Mouse (Mus musculus) gastrocnemius, adult 8-10 months (tissue): Measurements from ENCODE around the gene Poc1b. TPM values are rescaled to one million over a fixed set of nuclear protein-coding genes. Genes with fewer than 3 reads are reported as not detected.

ENCODE experiments used
- DNase-seq, 2 experiments: peaks; one replicate each; pipeline ENCODE4 v3.0.0; 2022; ENCODE audit warnings: low spot score in 2 of 2
- total RNA-seq, 4 experiments: library from RNA; stranded (reverse); gene quantifications; 2 replicates each; pipeline ENCODE4 v1.2.4; 2022

Poc1b gene
- total RNA-seq, 4 experiments from 2014 or later: 2.4 to 5.5 (median 3.7) TPM

DNA sequence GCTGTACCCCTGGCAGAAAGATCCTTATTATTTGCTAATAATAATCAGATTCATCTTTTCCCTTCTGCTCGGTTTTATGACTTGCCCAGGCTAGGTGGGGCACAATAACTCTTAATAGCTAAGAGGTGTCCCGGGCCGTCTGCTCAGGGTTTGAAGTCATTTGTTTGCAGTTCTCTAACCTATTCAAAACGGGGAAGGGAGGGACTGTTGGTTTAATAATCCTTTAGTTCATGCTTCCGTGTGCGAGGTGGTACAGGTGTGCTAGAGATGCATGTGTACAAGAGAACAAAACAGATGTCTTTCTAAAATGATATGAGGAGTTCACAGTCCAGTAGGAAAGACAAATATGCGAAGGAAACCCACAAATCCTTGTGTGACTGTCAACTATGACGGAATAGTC, 7.5 kb downstream of the Poc1b start:
- no peak for DNase-seq

DNA sequence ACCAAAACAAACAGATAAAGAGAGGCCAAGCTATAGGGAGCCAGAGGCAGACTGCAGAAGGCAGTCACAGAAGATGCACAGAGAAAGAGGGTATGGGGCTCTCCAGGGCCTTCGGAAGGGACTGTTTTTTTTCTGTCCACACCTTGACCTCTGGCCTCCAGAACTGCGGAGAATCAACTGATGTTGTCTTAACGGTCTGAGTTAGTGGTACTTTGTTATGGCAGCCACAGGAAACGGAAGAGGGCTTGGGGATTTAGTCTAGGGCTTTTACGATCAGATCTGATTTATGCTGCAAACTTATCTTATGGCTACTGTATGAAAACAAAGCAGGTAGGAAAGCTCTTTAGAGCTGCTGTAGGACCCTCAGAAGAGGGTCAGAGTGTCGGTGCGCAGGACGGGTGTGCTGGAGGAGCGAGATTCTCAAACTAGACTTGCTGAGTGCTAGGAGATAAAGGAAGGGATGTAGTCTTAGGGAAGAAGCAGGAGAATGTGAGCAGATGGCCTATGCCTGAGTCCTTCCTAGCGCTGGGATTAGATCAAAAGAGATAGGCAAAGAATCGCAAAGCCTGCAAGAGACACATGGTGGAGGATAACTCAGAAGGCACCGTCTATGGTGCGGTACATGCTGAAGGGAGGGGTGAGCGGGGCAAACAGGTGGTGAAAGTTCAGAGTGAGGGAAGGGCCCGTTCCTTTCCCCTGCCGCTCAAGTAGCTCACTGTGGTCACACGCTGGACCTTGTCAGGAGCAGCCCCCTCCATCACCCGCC, 8.8 kb downstream of the Poc1b start:
- no peak for DNase-seq

DNA sequence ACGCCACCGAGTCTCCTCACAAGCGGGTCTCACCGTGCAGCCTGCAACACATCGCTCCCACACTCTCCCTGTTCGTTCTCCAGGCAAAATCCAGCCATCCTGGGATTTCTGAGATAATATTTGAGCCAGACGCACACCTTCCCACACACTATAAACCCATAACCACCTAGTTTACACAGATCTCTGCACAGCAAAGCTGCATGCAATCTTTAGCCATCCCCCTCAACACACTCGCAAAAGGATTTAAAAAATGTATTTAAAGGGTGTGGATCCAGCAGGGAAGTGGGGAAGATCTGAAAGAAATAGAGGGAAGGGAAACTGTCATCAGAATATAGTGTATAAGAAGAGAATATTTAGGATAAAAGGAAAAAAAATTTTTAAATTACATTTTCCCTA, 9.4 kb downstream of the Poc1b start:
- no peak for DNase-seq

DNA sequence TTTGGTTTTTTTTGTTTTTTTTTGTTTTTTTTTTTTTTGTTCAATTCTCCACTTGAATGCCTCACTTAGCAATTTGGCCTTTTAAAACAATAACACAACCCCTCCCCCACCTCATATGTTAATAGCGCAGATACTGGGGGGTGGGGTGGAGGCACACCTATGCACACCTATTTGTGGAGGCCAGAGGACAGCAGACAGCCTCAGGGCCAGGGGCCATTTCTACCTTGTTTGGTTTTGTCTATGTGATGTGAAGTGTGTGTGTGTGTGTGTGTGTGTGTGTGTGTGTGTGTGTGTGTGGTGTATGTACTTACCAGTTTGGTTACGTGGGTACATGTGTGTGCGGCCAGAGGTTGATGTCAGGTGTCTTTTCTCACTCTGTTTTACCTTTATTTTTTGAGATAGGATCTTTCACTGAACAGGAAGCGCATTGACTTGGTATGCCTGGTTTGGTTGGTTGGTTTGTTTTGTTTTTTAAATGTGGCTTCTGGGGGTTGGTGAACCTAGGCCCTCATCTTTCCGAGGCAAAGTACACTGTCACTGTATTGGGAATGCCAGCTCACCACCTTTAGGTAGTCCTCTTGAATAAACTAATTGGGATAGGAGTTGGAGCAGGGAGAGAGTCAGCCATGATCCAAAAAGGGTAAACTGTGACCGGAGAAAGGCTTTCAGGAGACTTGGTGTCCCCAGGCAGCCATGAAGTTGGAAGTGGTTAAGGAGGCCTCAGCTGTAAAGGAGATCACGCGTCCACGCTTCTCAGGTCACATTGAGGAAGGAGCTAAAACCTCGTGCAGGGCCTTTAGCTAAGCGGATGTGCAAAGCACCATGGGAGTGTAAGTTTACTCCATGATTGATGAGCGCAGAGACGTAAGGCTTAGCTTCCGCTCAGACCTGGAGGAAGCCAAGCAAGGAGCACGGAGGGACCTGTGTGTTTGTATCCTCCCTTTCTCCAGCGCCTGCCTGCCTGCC, 10.1 kb downstream of the Poc1b start:
- DNase-seq: no peak

DNA sequence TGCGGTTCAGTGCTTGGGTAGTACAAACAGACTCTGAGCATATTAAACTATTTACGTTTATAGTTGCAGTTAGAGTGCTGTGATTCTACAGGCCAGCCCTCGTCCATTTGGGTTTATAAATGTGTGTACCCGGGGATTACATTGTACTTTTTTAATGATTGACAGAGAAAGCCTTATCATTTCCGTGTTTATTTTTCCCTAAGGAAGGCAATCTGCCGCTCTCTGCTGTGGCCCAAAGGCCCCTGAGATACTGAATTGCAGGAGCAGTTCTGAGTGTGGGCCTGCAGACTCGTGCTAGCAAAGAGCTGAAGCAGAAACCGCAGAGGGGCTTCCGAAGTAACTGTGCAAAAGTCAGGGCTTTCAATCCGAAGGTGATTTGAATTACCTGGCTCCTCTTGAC, 11.0 kb downstream of the Poc1b start:
- no peak for DNase-seq

DNA sequence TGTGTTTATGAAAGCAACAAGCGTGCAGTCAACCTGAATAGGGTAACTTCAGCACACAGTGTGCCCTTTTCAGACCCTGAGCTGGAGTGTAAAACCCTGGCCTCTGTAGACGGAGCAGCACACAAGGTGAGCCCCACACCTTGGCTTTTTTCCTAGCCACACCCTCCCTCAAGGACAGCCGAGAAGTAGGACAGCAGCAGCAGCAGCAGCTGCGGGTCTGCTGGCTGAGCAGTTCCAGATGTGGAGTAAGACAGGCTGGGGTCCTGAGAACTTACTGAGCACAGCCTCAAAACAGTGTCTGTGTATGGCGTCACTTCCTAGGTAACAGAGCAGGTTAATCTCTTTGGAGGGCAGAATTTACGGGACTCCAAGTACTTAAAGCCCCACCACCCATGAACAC, 11.9 kb downstream of the Poc1b start:
- no peak for DNase-seq

DNA sequence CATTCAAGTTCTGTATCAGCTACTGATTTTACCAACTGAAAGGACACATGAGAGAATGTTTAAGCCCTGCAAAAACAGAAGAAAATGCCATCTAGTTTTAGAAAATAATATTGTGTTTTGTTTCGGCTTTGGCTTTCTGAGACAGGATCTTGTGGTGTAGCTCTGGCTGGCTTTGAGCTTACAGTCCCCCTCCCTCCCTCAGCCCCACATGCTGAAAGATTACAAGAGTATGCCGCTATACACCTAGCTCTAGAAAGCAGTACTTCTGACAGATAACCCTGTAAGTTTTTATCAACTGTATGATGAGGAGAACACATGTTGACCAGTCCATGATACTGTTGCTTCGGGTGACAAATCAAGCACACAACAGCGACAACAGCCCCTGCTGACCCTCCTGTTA, 12.6 kb downstream of the Poc1b start:
- no peak for DNase-seq

DNA sequence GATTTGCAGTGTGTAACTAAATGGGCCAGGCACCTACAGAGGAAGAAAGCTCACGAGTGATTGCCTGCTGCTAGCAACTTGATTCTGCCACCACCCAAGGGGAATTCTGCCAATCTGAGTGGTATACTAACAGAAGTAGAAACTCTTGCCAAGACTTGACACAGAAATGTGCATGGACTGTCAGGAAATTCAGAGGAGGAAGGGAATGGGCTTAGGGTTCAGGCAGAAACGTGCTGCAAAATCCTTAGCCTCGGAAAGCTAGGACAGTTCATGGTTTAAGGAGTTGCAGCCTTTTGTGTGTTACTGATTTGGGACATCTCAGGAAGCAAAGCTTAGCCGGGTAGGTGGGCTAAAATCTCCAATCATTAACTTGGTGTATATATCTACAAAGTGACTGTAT, 19.4 kb downstream of the Poc1b start, which contains the start of gene Phxr2:
TSS of gene Phxr2 (minus strand) at position 101 of the 400 bp plus-strand sequence.
- DNase-seq: no peak

DNA sequence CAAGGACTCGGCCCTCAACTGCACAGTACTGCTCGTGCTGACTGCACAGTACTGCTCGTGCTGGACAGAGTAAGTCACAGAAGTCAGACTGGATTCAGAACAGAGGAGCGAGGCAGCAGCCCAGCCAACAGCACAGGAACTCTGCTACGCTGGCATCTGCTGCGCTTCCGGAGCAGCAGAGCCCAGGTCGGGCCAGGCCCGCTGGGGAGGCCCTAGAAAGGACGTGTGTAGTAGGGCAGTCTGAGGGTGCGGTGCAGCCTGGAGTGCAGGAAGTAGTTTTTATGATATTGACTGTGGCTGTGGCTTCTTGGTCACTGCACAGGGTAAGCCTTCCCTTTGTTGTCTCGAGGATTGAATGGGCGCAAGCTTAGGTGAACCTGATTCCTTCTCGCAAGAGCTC, 20.1 kb downstream of the Poc1b start:
- DNase-seq: no peak

DNA sequence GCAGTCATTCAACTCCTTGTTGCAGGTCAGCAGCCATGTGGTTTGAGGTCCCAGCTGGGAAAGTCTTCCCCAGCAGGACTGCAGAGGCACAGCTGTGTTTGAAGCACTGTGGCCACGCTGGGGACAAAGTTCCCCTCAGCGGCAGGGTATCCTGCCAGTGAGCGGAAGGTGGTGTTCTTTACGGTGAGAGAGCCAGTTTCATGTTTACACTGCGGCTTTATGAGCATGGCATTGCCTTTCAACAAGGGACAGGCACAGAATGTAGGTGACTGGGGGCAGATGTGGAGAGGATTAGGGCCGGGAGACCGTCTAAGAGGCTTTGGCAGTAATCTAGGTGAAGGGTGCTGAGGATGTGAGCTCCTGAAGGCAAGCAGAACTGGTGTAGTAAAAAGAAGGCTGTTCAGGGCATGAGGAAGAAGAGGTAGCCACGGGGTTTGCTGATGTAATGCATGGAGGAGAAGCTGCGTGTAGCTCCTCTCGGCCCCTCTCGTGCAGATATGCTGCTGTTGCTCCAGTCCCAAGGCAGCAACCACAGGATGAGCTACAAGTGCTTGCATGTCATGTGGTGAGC, 20.9 kb downstream of the Poc1b start:
- no peak for DNase-seq

DNA sequence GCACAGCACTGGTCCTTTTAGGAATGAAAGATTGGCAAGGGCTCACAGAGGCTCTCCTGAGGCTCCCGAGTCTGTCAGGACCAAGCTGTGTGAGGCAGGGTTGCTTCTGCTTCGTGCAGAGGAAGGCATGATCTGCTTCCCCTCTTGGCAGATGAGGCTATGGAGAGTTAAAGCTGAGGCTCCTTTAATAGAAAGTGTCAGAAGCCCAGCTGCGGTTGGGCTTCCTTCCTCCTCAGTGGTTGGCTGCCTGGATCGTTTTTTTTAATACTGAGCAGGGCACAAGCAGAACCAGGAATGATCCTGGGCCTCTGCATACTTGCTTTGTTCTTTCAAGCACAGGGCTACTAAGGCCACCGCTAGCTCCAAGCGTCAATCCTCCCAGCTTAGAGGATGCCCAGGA, 23.8 kb downstream of the Poc1b start:
- DNase-seq: no peak

DNA sequence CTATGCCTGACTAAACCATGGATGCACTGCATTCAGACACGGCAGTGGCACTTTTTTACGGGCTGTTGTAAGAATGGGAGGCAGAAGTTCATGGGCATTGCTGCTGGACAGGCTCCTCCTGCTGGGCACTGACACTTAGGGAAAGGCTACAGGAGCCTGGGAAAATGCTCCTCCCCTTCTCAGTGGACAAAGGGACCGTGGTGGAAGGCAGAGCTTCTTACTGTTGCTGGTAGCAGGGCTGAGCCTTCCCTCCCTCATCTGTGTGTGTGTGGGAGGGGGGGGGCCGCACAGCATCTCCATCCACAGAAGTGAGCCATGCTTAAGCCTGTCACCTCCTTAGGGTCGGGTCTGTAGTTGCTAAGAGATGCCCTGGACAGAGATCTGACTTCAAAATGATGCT, 24.5 kb downstream of the Poc1b start:
- DNase-seq: no peak

DNA sequence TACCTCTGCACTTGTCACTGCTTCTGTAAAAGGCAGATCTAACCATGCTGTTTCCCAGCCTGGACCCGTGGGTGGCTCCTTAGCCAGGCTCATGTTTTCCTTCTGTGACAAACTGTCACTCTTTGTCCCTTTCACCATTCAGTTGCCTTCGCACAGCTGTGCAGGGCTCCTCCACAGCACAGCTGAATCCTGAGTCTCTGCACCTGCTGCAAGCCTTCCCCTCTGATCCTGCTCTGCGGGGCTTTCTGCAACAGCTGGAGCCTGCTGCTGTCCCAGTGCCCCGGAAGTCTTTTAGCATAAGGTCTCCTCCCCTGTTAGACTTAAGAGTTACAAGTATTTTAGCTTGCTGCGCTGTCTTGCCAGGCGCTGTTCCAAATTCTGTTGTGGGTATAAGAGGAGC, 25.4 kb downstream of the Poc1b start:
- DNase-seq: no peak

DNA sequence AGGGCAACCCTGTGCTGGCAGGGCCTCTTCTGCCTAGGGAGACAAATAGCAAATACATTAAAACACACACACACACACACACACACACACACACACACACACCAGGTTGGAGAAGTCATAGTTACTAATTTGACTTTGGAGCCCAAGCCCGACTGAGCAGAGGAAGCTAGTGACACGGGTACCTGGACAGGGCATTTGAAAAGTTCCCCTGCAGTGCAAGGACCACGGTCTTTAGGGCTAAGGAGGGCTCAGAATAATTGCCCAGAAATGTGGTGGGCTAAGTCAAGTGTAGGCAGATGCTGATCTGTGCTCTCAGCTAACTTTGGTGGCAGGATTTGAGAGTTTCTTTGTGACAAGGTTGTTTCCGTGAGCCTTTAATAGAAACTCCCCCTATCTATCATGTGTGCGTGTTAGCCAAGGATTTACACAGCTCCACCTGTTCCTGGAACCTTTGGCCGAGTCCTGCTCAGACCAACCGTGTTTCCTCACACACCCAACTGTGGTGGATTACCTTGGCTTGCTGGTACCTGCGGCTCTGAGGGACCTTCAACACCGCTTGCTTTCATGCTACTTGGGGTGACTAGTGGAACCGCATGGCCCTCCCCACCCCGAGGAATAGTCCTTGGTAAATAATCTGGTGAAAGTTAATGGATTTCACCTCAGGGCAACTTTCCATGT, 25.9 kb downstream of the Poc1b start:
- DNase-seq: no peak

DNA sequence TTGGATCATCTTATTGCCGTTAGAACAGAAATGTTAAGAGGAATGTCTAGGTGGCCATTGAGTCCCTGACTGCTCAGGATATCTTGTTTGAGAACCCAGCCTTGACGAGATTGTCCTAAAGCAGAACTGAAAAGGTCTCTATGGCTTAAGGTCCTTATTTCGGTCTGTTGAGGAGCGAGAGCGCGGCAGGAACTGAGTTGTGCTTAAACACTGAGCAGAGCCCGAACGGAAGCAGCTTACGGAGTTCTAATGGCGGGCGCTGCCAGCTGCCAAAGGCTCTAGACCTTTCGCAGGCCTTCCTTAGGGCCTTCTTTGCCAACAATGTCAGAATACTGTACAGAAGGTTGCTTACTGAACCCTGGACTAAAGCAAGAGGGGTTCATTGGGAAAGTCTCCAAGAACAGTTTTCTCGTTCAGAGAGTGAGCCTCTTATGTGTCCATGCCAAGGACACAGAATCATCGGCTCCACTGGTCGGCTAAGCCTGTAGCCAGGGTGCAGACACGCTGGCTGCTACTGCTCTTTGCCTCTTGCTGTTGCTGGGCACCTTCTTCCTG, 26.6 kb downstream of the Poc1b start:
- DNase-seq: no peak

DNA sequence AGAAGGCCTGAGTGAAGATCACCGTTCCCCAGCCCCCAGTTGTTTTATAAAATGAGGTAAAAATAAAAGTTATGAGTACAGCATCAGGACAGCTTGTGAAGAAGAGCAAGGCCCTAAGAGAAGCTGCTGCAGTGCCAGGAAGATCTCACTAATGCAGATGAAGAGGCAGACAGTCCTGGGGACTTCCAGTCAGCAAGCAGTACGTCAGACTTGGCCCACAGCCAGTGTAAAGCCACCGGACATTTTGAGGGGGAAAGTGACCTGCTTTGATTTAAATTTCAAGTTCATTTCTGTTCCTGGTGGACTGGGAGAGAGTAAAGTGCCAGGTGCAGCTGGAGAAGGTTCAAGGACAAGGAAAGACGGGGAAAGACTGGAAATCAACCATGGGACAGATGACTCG, 29.5 kb downstream of the Poc1b start:
- DNase-seq: no peak

DNA sequence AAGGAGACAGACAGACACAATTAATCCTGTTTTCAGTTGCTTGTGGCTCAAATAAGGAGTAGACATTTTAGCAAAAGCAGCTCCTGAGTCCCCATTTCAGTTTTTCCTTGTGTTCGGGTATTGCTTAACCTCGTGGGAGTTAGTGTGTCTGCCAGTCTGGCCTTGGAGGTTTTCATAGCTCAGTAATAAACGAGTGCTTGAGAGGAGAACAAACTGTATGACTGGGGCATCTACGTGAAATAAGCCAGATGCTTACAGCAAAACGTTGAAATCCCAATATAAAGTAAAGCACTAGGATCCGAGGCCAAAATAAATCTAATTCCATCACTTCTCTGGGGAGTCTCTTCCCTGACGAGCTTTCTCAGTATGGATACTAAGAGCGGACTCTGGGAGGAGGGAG, 38.8 kb downstream of the Poc1b start:
- DNase-seq: no peak

DNA sequence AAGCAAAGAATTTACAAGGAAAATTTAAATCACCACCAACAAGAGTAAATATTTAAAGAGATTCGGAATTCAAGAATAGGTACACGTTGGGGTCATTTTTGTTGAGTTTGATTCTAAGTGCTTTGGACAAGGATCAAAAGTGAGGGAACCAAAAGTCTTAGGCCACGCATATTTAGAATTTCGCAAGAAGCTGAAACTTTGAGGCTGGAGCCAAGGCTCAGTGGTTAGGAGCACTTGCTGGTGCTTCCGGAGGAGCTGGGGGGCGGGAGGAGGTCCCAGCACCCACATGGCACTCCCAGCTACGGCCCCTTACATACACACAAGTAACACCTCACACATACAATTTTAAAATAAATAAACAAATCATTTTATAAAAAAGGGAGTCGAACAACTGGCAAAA, 39.8 kb downstream of the Poc1b start:
- no peak for DNase-seq

DNA sequence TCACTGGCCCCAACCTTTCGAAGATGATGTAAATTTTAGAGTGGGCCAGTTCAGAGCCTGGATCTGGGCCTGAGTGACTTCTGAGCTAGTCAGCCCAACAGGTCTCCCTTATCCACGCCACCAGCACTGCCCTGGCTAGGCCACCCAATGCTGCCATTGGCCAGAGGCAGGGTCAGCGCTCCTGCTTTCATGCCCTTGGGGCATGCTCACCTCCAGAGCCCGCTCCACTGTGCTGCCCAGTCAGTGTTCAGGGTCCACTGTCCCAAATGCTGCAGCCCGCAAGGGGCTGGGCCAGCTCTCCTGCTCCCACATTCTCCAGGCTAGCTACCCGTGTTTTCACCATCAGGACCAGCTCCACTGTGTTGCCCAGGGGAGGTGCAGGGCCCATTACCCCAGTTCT, 43.2 kb downstream of the Poc1b start:
- no peak for DNase-seq

DNA sequence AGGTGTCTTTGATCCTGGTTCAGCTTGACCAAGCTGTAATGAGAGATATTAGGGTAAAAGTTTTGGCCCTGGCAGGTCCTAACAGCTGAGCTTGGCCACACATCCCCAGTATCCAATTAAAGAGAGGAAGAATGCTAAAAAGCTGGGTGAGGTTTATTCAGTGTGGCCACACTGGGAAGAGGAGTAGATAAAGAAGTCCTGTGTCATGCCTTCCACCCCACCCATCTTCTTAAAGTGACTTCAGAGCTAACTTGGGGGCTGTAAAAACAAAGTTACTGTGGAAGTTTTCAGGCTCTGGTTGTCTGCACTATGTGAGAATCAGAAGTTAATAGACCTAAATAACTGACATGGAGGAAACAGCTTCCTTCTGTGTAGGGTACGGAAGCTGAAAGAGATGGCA, 44.7 kb downstream of the Poc1b start:
- no peak for DNase-seq

DNA sequence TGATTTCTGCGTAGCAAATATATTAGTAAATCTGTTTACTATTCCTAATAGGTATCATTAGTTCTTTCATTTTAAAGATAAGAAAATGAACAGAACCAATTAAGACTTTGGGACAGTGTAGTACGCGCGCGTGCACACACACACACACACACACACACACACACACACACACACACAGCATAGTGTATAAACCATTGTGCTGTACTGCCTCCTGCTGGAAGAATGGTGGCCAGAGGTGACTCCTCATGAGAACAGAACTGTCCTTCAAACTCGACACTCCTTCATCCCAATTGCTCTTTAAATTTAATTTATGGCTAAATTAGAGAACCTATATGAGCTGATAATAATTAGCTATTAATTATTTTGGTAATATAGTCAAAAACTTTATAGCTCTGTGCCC, 45.2 kb downstream of the Poc1b start:
- no peak for DNase-seq
